Mouse (Mus musculus): ENCODE measurements at regions not wholly inside any gene's neighbourhood (a gene's known extent, or its start where the extent isn't known, plus 50 kb on each side); places are given as distances from the start of the nearest gene placed in this dataset.
"Not testable (repeated sequence)": the region's sequence is repeated elsewhere in the genome, so short reads cannot be mapped to it uniquely, and the experiment has no call there.

DNA sequence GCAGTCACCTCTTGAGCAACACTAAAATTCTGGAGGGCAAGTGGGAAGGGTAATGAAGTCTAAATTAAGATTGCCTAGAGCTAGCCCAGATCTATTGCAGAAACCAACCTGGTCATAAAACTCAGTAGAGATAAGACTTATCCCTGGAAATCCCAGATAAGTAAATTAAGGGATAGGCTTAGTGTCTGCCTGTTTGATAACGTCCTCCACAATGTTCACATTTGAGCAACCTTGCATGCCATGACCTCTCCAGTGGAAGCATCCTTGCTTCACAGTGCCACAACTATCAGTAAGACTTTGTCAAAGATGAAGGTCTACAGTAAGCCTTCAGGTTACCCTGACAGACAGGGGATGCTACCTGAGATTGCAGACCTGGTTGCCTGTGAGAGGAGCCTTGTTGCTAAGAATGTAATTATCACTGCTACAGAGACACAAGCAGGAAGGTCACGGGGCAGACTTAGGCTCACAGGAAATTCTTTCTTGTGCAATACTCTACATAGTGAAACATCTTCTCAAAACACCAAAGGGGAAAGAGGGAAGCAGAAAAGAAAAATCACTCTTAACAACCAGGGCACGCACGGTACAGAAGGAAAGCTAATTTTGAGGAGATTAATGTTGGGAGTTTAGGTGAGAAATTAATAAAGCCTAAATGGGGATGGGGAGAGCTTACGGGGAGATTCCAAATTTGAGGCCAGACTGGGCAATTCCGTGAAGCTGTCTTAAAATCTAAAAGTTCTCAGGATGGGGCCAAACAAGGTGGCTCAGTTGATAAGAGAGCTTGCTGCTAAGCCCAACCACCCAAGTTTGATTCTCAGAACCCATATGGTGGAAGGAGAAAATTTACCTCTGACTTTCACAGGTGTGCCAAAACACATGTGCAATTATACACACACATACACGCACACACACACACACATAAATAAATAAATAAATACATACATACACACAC lies 56.9 kb upstream of the Prdm9 start:
- H3K4me3 ChIP-seq = no peak overlapping the region
- TF ChIP-seq CTCF (IDR thresholded peaks at IDR 0.05) = no peak
- intact Hi-C loops (cut with DNase I) = loop anchor here (5.0 kb wide), 2 partner anchors 86 to 156 kb away; no protein-coding TSS in a partner anchor

DNA sequence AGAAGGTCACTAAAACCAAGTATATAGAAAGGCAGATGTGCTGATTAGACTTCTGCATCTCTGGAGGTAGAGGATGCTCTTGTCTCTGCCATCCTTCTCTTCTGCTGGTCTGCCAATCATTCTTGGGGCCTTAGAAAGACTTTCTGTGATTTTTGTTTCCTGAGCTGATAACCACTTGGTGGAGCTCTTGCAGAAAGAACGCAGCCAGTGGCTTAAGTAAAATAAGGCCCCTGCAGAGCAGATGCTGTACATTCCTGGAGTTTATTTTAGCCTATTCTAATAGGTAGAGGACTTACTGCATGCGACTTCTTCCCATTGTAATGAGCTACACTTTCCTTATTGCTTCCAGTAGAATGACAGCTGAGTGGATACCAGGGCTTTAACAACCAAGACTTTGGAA lies 58.8 kb upstream of the Prdm9 start:
- peak in 1 of 2 experiments; percentile 24 for DNase-seq (ENCODE audit: extremely low spot score in 1 of 2, low spot score in 2 of 2)
- intact Hi-C loops (cut with DNase I) = loop anchor here (1.0 to 5.0 kb wide), 3 partner anchors 84 to 154 kb away; no protein-coding TSS in a partner anchor
- H3K4me3 ChIP-seq = no peak overlapping the region
- TF ChIP-seq CTCF (IDR thresholded peaks at IDR 0.05) = peak; percentile 68
- H3K27ac ChIP-seq = no peak overlapping the region

More for the DNA sequence above, 56.9 kb upstream of the Prdm9 start:
- no peak overlapping the region for H3K27ac ChIP-seq
- no peak for DNase-seq (ENCODE audit: extremely low spot score in 1 of 2, low spot score in 2 of 2)

DNA sequence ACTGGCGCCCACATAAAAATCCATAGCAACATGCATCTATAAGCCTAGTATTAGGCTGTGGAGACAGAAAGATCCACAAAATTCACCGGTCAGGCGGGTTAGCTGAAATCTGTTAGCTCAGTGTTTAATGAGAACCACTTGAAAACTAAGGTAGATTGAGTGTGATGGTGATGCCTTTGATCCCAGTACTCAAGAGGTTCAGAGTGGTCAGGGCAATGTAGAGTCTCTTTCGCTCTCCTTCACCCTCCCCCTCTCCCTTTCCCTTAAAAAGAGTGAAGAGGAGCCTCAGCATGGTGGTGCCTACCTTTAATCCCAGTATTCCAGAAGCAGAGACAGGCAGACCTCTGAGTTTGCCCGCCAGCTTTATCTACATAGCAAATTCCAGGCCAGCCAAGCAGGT lies 66.6 kb upstream of the Prdm9 start:
- Histone ChIP-seq H3K27ac (no peak overlapping the region), H3K4me3 (no peak overlapping the region)
- no peak for TF ChIP-seq CTCF (IDR thresholded peaks at IDR 0.05)
- intact Hi-C loops (cut with DNase I) = no loop called here
- no peak for DNase-seq (ENCODE audit: extremely low spot score in 1 of 2, low spot score in 2 of 2)

DNA sequence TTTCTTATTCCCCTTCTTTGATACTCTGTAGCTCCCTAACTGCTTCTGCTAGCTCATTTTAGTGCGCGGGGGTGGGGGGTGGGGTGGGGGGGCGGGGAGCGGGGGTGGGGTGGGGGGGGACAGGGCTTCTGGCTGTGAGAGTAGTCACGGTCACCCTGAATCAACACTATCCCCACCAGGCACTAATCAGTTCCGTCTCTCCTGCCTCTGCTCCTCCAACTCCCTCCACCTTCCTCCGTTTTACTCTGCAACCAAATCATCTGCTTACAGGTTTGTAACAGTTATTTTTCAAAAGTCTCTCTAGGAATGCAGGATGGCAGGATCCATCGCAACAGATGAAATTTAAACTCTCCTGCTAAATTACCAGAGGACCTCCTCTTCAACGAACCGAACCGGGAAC lies 67.5 kb upstream of the Prdm9 start:
- no peak overlapping the region for H3K27ac ChIP-seq
- no peak for TF ChIP-seq CTCF (IDR thresholded peaks at IDR 0.05)
- H3K4me3 ChIP-seq = no peak overlapping the region
- intact Hi-C loops (cut with DNase I) = no loop called here
- no peak for DNase-seq (ENCODE audit: extremely low spot score in 1 of 2, low spot score in 2 of 2)

DNA sequence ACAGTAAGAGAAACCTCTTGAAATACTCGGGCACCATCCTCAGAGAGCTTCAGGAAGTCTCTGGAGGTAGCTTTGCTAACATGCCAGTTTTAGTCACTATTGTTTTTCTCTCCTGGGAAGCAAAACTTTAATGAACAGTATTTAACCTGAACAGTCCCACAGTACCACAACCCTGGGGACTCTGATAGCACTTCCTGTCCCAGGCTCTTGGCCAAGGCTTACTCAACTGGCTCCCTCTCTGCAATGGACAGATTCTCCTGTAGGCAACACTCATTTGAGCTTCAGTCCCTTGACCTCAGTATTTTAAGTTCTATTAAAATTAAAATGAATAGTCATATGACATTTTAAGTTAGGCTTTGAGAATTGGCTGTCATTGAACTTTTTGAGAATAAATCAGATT lies 67.9 kb upstream of the Prdm9 start:
- Histone ChIP-seq H3K4me3 (no peak overlapping the region), H3K27ac (no peak overlapping the region)
- no peak for TF ChIP-seq CTCF (IDR thresholded peaks at IDR 0.05)
- intact Hi-C loops (cut with DNase I) = no loop called here
- DNase-seq (ENCODE audit: extremely low spot score in 1 of 2, low spot score in 2 of 2) = no peak

DNA sequence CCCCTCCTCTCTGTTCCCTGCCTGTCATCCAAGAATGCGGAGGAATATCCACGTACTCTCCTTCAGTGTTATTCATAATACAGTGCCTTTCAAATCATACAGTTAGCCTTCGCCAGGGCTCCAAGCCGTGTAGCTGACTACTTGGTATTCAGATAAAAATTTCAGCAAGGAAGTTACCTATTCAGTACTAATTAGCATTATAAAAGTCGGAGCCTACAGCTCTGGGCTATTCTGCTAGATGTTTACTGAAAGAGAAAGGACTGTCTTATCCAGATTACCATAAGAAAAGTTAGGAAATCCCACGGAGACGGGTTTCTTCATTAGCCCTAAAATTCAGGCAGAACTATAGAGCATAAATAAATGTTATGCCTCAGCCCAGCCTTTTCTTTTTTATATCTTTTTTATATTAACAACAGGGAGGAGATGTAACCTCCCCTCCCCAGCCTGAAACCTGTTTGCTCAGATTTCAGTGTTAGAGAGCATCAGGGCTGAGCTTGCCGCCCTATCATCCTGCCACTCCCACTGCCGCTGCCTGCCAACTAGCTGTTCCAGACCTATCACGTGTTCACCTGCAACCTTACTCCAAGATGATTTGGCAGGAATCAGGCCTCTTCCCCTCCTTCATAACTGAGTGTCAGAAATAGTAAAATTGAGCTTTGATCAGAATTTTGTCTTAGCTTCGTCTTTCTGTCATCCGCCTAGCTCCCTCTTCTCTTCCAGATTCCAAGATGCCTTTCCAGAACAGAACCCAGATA lies 65.5 kb upstream of the Chd1 start:
- DNase-seq (ENCODE audit: extremely low spot score in 1 of 2, low spot score in 2 of 2); H3K27ac ChIP-seq; H3K4me3 ChIP-seq; intact Hi-C loops (cut with DNase I): not testable (repeated sequence)

DNA sequence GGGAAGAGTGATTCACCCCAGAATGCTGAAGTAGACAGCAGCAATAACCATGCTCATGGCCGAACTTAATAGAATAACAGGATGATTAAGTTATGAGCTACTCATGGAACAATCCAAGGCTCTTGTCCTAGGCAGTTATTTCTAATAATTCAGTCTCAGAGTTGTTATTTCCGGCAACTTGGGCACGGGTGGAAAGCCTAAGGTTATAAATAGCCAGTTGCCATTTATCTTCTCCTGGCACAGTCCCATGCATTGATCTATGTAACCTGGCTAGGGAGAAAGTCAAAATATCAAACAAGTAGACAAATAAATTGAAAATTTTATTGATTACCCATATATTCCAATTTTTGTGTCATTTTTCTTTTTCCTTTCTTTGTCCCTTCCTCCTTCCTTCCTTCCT lies 64.0 kb upstream of the Chd1 start:
- DNase-seq (ENCODE audit: extremely low spot score in 1 of 2, low spot score in 2 of 2) = no peak
- intact Hi-C loops (cut with DNase I) = no loop called here
- no peak for TF ChIP-seq CTCF (IDR thresholded peaks at IDR 0.05)
- Histone ChIP-seq H3K27ac (no peak overlapping the region), H3K4me3 (no peak overlapping the region)

DNA sequence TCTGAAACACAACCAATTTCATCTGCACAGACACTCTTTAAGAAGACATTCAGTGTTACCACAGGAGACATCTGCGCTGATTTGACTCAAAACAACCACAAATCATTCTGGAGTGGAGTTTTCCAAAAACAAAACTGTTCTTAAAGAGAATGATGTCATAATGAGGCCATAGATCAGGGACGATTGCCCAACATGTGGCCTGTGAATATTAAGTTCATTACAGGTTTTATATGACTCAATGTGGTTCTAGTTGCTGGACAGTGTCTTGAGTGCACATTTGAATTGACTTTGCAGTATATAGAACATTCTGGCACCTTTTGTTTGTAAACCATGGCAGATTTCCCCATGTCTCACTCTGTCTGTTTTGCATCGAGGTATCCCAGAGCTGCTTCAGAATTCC lies 63.0 kb upstream of the Chd1 start:
- TF ChIP-seq CTCF (IDR thresholded peaks at IDR 0.05) = no peak
- H3K27ac ChIP-seq = no peak overlapping the region
- no peak for DNase-seq (ENCODE audit: extremely low spot score in 1 of 2, low spot score in 2 of 2)
- intact Hi-C loops (cut with DNase I) = no loop called here
- no peak overlapping the region for H3K4me3 ChIP-seq

DNA sequence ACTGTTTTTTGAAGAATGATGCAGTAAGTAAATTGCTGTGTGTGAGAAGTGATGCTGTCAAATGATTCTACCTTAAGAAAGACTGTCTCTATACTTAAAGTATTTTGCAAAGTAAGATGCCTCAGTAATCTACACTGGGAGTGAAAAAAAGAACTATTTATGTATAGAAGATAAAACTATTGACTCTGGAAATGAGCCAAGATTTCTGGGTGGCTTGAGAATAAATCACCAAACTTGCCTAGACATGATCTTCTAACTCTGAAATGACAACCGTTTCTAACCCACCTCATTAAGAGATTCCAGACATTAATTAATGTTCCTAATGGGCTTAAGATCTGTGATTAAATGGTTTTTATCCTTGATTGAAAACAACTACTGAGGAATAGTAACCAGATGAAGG lies 58.0 kb upstream of the Chd1 start:
- H3K27ac ChIP-seq = no peak overlapping the region
- no peak overlapping the region for H3K4me3 ChIP-seq
- no peak for TF ChIP-seq CTCF (IDR thresholded peaks at IDR 0.05)
- DNase-seq (ENCODE audit: extremely low spot score in 1 of 2, low spot score in 2 of 2) = no peak
- intact Hi-C loops (cut with DNase I) = no loop called here

DNA sequence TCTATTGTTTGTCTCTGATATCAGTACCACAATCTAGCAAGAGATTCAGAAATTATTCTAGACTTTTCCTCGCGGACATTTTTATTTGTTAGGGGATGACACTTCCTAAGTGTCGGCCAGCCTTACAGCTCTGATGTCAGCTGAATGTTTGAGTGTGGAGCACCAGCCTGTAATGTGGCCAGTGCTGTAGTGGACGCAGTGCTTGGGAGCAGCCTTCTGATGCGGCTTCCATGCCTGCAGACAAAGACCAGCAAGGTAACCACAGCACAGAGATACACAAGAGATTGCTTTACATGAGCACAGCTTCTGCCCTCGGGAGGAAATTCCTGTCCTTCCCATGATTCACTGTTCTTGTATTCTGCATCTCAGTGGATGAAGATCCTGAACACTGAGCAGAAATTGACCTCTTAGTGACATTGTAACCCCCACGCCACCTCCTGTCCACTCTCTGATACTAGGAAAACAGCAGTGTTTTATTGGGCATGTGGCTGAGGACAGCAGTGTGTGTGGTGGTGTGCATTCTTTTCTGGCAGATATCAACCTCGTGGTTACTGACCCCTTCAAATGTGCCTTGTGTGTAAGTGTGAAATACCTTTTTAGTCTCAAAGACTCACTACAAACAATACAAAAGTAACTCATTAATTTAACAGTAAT lies 54.6 kb upstream of the Chd1 start:
- intact Hi-C loops (cut with DNase I) = no loop called here
- Histone ChIP-seq H3K4me3 (no peak overlapping the region), H3K27ac (no peak overlapping the region)
- no peak for DNase-seq (ENCODE audit: extremely low spot score in 1 of 2, low spot score in 2 of 2)
- TF ChIP-seq CTCF (IDR thresholded peaks at IDR 0.05) = no peak

DNA sequence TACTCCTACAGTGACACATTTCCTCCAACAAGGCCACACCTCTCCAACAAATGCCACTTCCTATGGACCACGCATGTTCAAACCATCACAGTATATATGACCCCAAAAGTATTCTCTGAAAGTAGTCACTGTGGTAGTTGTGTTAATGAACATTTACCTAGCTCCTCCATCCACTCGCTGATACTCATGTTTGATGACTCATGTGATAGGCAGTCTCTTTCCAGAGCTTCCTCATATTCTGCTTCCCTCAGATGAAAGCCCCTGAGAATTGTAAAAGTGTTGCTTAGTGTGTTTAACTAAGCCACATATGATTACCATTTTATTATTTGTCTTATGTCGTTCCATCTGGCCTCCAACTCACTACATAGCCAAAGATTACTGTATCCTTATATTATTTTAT lies 52.9 kb upstream of the Chd1 start:
- no peak for DNase-seq (ENCODE audit: extremely low spot score in 1 of 2, low spot score in 2 of 2)

More for the DNA sequence above, 52.9 kb upstream of the Chd1 start:
- intact Hi-C loops (cut with DNase I) = no loop called here
- Histone ChIP-seq H3K4me3 (no peak overlapping the region), H3K27ac (no peak overlapping the region)
- no peak for TF ChIP-seq CTCF (IDR thresholded peaks at IDR 0.05)

All from left cerebral cortex, adult 2 months (tissue).